Mouse (Mus musculus): Measurements from ENCODE around the gene Wfikkn1. TPM values are rescaled to one million over a fixed set of nuclear protein-coding genes. Genes with fewer than 3 reads are reported as not detected.
A peak's percentile ranks its signal among the peaks of the same experiment; 100 is the strongest.
"Not testable (repeated sequence)": the region's sequence is repeated elsewhere in the genome, so short reads cannot be mapped to it uniquely, and the experiment has no call there.

Gene Wfikkn1
- total RNA-seq, 1 experiment from 2014 or later, result 1.0 TPM

- no peak for ATAC-seq (replicated peaks; ENCODE audit: low read depth, poor library complexity, severe bottlenecking)
These were observed 8.0 kb downstream of the Wfikkn1 start for GRCm38 (mm10) chr17:25872676-25873075.

- ATAC-seq (replicated peaks; ENCODE audit: low read depth, poor library complexity, severe bottlenecking), result not testable (repeated sequence)
These were observed 9.1 kb downstream of the Wfikkn1 start for GRCm38 (mm10) chr17:25871566-25871965.

GRCm38 (mm10) chr17:25869954-25870353, 10.7 kb downstream of the Wfikkn1 start:
- ATAC-seq (replicated peaks; ENCODE audit: low read depth, poor library complexity, severe bottlenecking), result no peak

GRCm38 (mm10) chr17:25869498-25869897, 11.2 kb downstream of the Wfikkn1 start:
- ATAC-seq (replicated peaks; ENCODE audit: low read depth, poor library complexity, severe bottlenecking), result no peak

- ATAC-seq (replicated peaks; ENCODE audit: low read depth, poor library complexity, severe bottlenecking), result peak; percentile 89
These were observed 12.0 kb downstream of the Wfikkn1 start, which contains the start of gene Mcrip2 for GRCm38 (mm10) chr17:25868601-25869191. Gene Mcrip2, minus strand, starts transcription at chr17:25868764.

- ATAC-seq (replicated peaks; ENCODE audit: low read depth, poor library complexity, severe bottlenecking), result peak; percentile 46
These were observed 12.6 kb downstream of the Wfikkn1 start for GRCm38 (mm10) chr17:25867836-25868600.

GRCm38 (mm10) chr17:25867509-25867835, 13.2 kb downstream of the Wfikkn1 start:
- peak; percentile 19; the same call in 1 of the 2 replicates for ATAC-seq (replicated peaks; ENCODE audit: low read depth, poor library complexity, severe bottlenecking)

GRCm38 (mm10) chr17:25866172-25866571, 14.5 kb downstream of the Wfikkn1 start:
- no peak for ATAC-seq (replicated peaks; ENCODE audit: low read depth, poor library complexity, severe bottlenecking)

GRCm38 (mm10) chr17:25865288-25865687, 15.4 kb downstream of the Wfikkn1 start:
- no peak for ATAC-seq (replicated peaks; ENCODE audit: low read depth, poor library complexity, severe bottlenecking)

GRCm38 (mm10) chr17:25864311-25864710, 16.3 kb downstream of the Wfikkn1 start:
- ATAC-seq (replicated peaks; ENCODE audit: low read depth, poor library complexity, severe bottlenecking), result no peak

GRCm38 (mm10) chr17:25863681-25864080, 17.0 kb downstream of the Wfikkn1 start:
- no peak for ATAC-seq (replicated peaks; ENCODE audit: low read depth, poor library complexity, severe bottlenecking)

GRCm38 (mm10) chr17:25861704-25862612, 18.7 kb downstream of the Wfikkn1 start:
- no peak for ATAC-seq (replicated peaks; ENCODE audit: low read depth, poor library complexity, severe bottlenecking)

GRCm38 (mm10) chr17:25860832-25861703, 19.6 kb downstream of the Wfikkn1 start, which contains the start of gene Wdr90:
Gene Wdr90, minus strand, starts transcription at chr17:25861501.
- peak; percentile 98 for ATAC-seq (replicated peaks; ENCODE audit: low read depth, poor library complexity, severe bottlenecking)

- ATAC-seq (replicated peaks; ENCODE audit: low read depth, poor library complexity, severe bottlenecking), result no peak
These were observed 20.4 kb downstream of the Wfikkn1 start for GRCm38 (mm10) chr17:25860229-25860628.

- ATAC-seq (replicated peaks; ENCODE audit: low read depth, poor library complexity, severe bottlenecking), result peak; percentile 98
These were observed 36.2 kb downstream of the Wfikkn1 start, which contains the start of gene Rhot2 for GRCm38 (mm10) chr17:25844396-25844901. Gene Rhot2, minus strand, starts transcription at chr17:25844851.

- ATAC-seq (replicated peaks; ENCODE audit: low read depth, poor library complexity, severe bottlenecking), result no peak; the same call in 1 of the 2 replicates
These were observed 36.8 kb downstream of the Wfikkn1 start for GRCm38 (mm10) chr17:25843636-25844395.

- no peak for ATAC-seq (replicated peaks; ENCODE audit: low read depth, poor library complexity, severe bottlenecking)
These were observed 37.5 kb downstream of the Wfikkn1 start for GRCm38 (mm10) chr17:25843122-25843521.

- ATAC-seq (replicated peaks; ENCODE audit: low read depth, poor library complexity, severe bottlenecking), result no peak
These were observed 38.1 kb downstream of the Wfikkn1 start for GRCm38 (mm10) chr17:25842509-25842908.

All from common myeloid progenitor, adult 5-6 weeks (primary cell).